24 mouse cellular contexts compared by ENCODE assay signal in genomic region chr17:13969917-13970316, GRCm38 (mm10). TPM values are rescaled to one million over a fixed set of nuclear protein-coding genes. Genes with fewer than 3 reads are reported as not detected.
"Had no signal": no experiment of that assay in that cellular context is flagged by ENCODE, and none has a peak within 500 bp of the region (broad histone marks: within the 10 kb centered on the region; RNA-seq: fewer than 3 reads in every experiment).

No protein-coding gene starts in this region.

RNA-seq across cellular contexts. Expression of gene Gm7168, which starts 21.7 kb away (rescaled TPM):
- polyA plus RNA-seq: heart, embryonic 10.5 days; heart, embryonic 11.5 days; heart, embryonic 12.5 days; heart, embryonic 13.5 days; heart, embryonic 14.5 days; heart, embryonic 15.5 days; heart, embryonic 16.5 days; heart, postnatal 0 days; hindbrain, embryonic 10.5 days; hindbrain, embryonic 11.5 days; hindbrain, embryonic 12.5 days; hindbrain, embryonic 13.5 days; hindbrain, embryonic 14.5 days; hindbrain, embryonic 15.5 days; hindbrain, embryonic 16.5 days; hindbrain, postnatal 0 days; inflammation-experienced regulatory T-cells, adult 6 months; intestine, embryonic 14.5 days; kidney, adult 2 months; kidney, embryonic 14.5 days; kidney, embryonic 15.5 days; kidney, embryonic 16.5 days; kidney, postnatal 0 days; large intestine, adult 2 months had no signal

RNA-seq across cellular contexts. Expression of gene Gm7356, which starts 33.6 kb away (rescaled TPM):
- polyA plus RNA-seq: heart, embryonic 10.5 days; heart, embryonic 11.5 days; heart, embryonic 12.5 days; heart, embryonic 13.5 days; heart, embryonic 14.5 days; heart, embryonic 15.5 days; heart, embryonic 16.5 days; heart, postnatal 0 days; hindbrain, embryonic 10.5 days; hindbrain, embryonic 11.5 days; hindbrain, embryonic 12.5 days; hindbrain, embryonic 13.5 days; hindbrain, embryonic 14.5 days; hindbrain, embryonic 15.5 days; hindbrain, embryonic 16.5 days; hindbrain, postnatal 0 days; inflammation-experienced regulatory T-cells, adult 6 months; intestine, embryonic 14.5 days; kidney, adult 2 months; kidney, embryonic 14.5 days; kidney, embryonic 15.5 days; kidney, embryonic 16.5 days; kidney, postnatal 0 days; large intestine, adult 2 months had no signal
